Mouse (Mus musculus): ENCODE measurements at regions not wholly inside any gene's neighbourhood (a gene's known extent, or its start where the extent isn't known, plus 50 kb on each side); places are given as distances from the start of the nearest gene placed in this dataset.
A peak's percentile ranks its signal among the peaks of the same experiment; 100 is the strongest.
"Not testable (repeated sequence)": the region's sequence is repeated elsewhere in the genome, so short reads cannot be mapped to it uniquely, and the experiment has no call there.

DNA sequence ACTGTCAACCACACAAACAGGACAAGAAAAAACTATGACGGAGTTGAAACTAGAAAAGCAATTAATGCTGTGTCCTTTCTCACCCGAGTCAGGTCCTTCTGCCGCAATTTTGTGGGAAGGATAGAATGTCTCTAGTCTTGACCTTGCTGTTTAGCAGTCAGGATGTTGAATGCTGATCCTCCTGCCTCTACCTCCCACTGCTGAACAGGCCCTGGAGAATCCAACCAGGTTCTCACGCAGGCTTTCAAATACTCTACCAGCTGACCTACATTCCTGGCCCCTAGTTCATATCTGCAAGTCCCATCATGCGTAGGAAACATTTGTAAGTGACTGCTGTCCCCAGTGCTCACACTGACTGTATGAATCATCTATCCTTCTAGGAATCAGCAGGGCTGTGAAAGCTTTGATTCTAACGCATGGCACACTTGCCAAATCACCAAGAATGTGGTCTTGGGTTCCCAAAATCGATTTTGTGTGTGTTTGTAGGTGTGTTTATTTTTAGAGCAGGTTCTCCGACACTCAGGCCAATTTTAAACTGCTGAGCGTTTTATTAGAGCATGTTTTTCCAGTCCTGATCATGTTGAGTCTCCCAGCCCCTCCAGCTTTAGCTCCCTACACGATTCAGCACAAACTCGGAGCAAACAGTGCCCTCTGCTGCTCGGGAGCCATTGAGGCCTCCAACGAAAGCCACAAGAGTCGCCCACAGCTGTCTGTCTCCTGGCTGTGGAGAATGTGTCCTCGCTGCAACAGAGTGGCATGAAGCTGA is 545.4 kb downstream of the Zfp704 start:
- peak; percentile 37 to 62 for DNase-seq

DNA sequence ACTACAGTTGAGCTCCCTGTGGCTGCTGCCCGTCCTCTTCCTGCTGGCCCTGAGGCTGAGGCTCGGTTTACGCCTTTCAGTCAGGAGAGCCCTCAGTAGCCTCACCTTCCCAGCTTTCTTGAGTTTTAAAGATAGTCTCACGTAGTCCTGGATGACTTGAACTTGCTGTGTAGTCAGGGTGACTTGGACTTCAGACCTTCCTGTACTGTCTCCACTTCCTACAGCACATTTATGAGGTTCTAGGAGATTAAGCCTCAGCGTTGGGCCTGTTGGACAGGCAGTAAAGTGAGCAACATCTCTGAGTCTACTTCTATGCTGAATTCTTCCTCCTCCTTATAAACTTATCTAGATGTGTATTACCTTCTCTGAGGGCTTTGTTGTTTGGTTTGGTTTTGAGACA is 546.2 kb downstream of the Zfp704 start:
- no peak for DNase-seq

DNA sequence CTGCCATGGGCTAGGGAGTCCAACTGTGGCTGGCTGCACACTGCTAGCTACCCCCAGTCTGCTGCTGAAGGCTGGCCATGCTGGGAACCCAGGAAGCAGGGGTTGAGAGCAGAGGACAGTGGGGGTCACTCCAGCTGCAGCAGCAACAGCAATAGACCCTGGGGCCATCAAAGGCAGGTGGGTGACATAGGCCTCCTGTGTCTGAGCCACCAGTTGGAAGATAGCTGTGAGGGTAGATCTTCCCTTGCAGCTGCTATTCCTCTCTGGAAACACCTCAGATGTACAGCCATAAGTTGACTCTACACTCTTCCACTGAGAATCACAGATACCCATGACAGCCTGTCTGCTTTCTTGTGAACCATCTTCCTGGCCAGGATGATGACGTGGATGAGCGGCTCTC is 548.5 kb downstream of the Zfp704 start:
- DNase-seq = no peak

DNA sequence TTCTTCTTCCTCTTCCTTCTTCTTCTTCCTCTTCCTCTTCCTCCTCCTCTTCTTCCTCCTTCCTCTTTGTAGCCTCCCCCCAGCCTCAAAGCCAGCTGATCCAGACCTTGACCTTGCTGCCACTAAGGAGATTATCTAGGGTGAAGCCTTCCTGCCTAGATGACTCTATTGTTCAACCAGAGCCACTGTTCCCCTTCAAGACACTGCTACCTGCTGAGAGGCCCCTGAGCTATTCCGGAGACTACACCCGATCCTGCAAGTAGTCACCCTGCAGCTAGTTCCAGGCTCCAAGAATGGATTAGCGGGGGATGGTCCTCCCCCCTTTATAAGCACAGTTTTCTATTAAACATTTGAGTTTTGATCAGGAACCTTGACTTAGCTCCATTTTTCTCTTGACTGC is 552.2 kb downstream of the Zfp704 start:
- not testable (repeated sequence) for DNase-seq

DNA sequence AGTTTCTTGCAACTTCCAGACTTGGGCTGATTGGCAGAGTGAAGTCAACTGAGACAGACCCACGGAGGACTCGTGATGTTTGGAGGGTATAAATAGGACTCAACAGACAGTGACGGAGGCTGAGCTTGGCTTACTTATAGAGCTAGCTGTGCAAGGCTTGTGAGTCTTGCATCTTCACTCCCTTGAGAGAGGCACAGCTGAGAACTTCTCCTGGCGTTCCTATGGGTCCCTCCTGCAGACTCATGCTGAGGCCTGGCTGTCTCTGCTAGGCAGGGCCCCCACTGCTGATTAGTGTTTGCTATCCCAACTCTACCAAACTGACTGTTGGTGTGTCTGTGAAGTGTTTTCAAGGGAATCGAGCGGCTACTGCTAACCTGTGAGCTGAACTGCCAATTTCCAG is 553.0 kb downstream of the Zfp704 start:
- no peak for DNase-seq

DNA sequence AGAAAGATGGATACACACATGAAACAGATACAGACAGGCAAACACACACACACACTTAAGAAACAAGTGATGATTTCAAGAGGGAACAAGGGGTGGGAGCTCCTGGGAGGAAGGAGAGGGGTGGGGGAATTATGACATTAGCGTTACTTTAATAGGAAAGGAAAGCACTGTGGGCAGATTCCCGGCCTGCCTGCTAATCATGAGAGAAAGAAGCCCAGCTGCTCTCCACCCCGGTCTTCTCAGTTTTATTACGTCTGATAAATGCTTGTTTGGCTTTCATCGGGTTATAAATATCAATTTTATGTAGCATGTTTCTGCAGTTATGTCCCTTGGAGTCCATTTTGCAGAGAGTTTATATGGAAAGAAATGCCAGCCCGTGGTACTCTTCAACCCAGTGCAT is 554.1 kb downstream of the Zfp704 start:
- DNase-seq = no peak
